Mouse (Mus musculus): Measurements from ENCODE around the gene Olfr178. TPM values are rescaled to one million over a fixed set of nuclear protein-coding genes. Genes with fewer than 3 reads are reported as not detected.

Gene Olfr178
- not detected in 2 replicates for polyA plus RNA-seq (2015; fragmentation: Nextera tagmentation; extraction: Ambion mirVana)

- no peak within 1 kb of the TSS for H3K4me3 ChIP-seq
- H3K36me3 ChIP-seq = no peaks in the 10 kb centered on the region
- 79% methylated on average over 3 of the region's 3 CpGs for WGBS
- no peaks in the 10 kb centered on the region for H3K27me3 ChIP-seq
- H3K4me2 ChIP-seq = no peak within 1 kb of the TSS
- no peak within 1 kb of the TSS for H3K9ac ChIP-seq
- no peak for ATAC-seq (replicated peaks; ENCODE audit: insufficient number of reproducible peaks, insufficient read depth, low FRiP score, low read depth)
- H3K27ac ChIP-seq = no peak within 1 kb of the TSS
- H3K9me3 ChIP-seq (replicated peaks) = no peaks in the 10 kb centered on the region
- no peaks in the 10 kb centered on the region for H3K4me1 ChIP-seq (replicated peaks)
Measured at GRCm38 (mm10) chr16:58891963-58892362, at the start of gene Olfr178. Gene Olfr178, minus strand, starts transcription at chr16:58892063.

- Histone ChIP-seq H3K4me3 (no peak within 1 kb of the TSS), H3K4me1 (replicated peaks) (no peaks in the 10 kb centered on the region), H3K4me2 (no peak within 1 kb of the TSS)
Measured at GRCm38 (mm10) chr16:58929292-58929691, 37.4 kb upstream of the Olfr178 start, which contains the start of gene Olfr180. Gene Olfr180, minus strand, starts transcription at chr16:58929392.

DNA sequence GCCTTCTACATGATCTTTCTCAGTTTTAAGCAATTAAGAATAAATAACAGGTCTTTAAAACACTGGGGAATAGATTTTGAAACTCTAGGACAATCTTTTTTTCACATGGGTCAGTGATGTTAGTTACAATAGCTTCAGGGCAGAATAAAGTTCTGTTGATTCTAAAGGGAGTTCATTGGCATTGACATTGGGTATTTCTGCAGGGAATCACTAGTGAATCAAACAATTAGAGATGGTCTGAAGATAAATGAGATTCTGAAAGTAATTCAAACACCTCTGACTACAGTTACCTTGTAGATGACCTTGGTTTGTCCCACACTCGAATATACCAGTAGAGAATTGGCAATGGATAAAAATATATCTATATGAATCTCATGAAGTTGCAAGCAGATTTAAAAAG lies 36.8 kb upstream of the Olfr178 start, which contains the start of gene Olfr181:
Gene Olfr181, minus strand, starts transcription at position 101 of the 400 bp plus-strand sequence.
- no peak for ATAC-seq (replicated peaks; ENCODE audit: insufficient number of reproducible peaks, insufficient read depth, low FRiP score, low read depth)
- H3K4me3 ChIP-seq = no peak within 1 kb of the TSS
- H3K9me3 ChIP-seq (replicated peaks) = no peaks in the 10 kb centered on the region
- H3K4me1 ChIP-seq (replicated peaks) = no peaks in the 10 kb centered on the region
- H3K9ac ChIP-seq = no peak within 1 kb of the TSS
- no peaks in the 10 kb centered on the region for H3K36me3 ChIP-seq
- H3K27ac ChIP-seq = no peak within 1 kb of the TSS
- H3K27me3 ChIP-seq = no peaks in the 10 kb centered on the region
- 51% methylated on average over 1 of the region's 1 CpGs for WGBS
- H3K4me2 ChIP-seq = no peak within 1 kb of the TSS

More at GRCm38 (mm10) chr16:58929292-58929691, 37.4 kb upstream of the Olfr178 start, which contains the start of gene Olfr180:
- ATAC-seq (replicated peaks; ENCODE audit: insufficient number of reproducible peaks, insufficient read depth, low FRiP score, low read depth) = no peak
- Histone ChIP-seq H3K9ac (no peak within 1 kb of the TSS), H3K9me3 (replicated peaks) (no peaks in the 10 kb centered on the region), H3K27me3 (no peaks in the 10 kb centered on the region), H3K36me3 (no peaks in the 10 kb centered on the region), H3K27ac (no peak within 1 kb of the TSS)
- WGBS = 77% methylated on average over 4 of the region's 4 CpGs

DNA sequence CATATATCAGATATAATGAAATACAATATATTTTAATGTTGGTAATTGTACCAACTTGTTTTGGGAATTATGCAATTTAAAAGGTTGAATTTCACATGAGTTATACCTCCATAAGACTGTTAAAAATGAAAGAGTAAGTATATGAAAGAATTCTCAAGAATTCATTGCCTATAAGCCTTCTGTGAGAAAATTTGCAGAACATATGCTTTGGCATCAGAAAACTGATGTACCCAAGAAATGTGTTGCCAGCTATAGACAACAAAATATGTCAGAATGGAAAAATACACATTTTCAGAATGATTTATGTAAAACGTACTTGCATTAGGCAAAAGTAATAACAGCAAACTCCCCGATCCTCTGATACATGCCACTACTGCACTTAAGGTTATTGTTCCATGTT lies 7.4 kb downstream of the Olfr178 start:
- Histone ChIP-seq H3K27ac (no peak overlapping the region), H3K4me3 (no peak overlapping the region), H3K27me3 (no peaks in the 10 kb centered on the region), H3K4me1 (replicated peaks) (no peaks in the 10 kb centered on the region), H3K9ac (no peak overlapping the region), H3K9me3 (replicated peaks) (no peaks in the 10 kb centered on the region), H3K4me2 (no peak overlapping the region), H3K36me3 (no peaks in the 10 kb centered on the region)
- WGBS = 89% methylated on average over 2 of the region's 2 CpGs
- no peak for ATAC-seq (replicated peaks; ENCODE audit: insufficient number of reproducible peaks, insufficient read depth, low FRiP score, low read depth)

DNA sequence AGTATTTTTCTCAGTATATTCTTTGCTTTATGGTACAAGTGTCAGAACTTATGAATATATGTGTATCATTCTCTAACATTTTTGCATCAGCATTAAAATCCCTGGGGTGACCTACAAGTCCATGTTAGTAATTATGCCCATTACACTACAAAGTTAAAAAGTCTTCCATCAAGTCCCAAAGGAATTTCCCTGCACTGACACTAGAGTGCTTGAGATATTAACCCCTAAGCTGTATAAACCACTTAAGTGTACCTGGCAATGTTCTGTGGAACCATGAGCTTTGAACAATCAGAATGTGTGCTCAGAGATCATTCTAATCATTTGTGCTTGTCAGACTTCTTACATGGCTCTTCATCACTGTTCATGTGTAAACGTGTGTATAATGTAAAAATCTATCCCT lies 17.2 kb downstream of the Olfr178 start, which contains the start of gene Olfr177:
Gene Olfr177, minus strand, starts transcription at position 101 of the 400 bp plus-strand sequence.
- Histone ChIP-seq H3K4me2 (no peak within 1 kb of the TSS), H3K4me1 (replicated peaks) (no peaks in the 10 kb centered on the region), H3K9me3 (replicated peaks) (no peaks in the 10 kb centered on the region), H3K27ac (no peak within 1 kb of the TSS), H3K36me3 (no peaks in the 10 kb centered on the region), H3K27me3 (no peaks in the 10 kb centered on the region), H3K4me3 (no peak within 1 kb of the TSS), H3K9ac (no peak within 1 kb of the TSS)
- WGBS = 52% methylated on average over 1 of the region's 1 CpGs
- no peak for ATAC-seq (replicated peaks; ENCODE audit: insufficient number of reproducible peaks, insufficient read depth, low FRiP score, low read depth)

DNA sequence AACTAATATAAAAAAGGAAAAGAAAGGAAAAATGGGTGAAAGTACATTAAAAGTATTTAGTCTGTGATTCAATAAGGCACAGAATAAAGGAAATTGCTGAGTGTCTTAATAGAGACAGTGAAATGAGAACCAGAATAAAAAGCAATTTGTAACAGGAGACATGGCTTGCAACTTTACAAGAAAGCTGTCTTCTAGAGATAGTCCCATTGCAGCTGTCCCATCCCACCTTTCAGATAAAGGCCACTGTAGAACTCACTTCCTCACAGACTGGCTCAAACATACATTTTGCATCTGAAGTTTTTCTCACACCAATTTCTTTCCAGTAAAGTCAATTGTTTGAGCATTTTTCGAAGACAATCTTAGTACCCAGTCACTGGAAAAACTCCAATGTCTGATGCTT lies 30.4 kb downstream of the Olfr178 start:
- H3K9me3 ChIP-seq (replicated peaks) = no peaks in the 10 kb centered on the region
- no peak overlapping the region for H3K4me3 ChIP-seq
- no peak for ATAC-seq (replicated peaks; ENCODE audit: insufficient number of reproducible peaks, insufficient read depth, low FRiP score, low read depth)
- no peaks in the 10 kb centered on the region for H3K27me3 ChIP-seq
- H3K9ac ChIP-seq = no peak overlapping the region
- WGBS = 53% methylated on average over 1 of the region's 1 CpGs
- no peak overlapping the region for H3K4me2 ChIP-seq
- H3K4me1 ChIP-seq (replicated peaks) = no peaks in the 10 kb centered on the region
- H3K27ac ChIP-seq = no peak overlapping the region
- H3K36me3 ChIP-seq = no peaks in the 10 kb centered on the region

- no peaks in the 10 kb centered on the region for H3K27me3 ChIP-seq
- ATAC-seq (replicated peaks; ENCODE audit: insufficient number of reproducible peaks, insufficient read depth, low FRiP score, low read depth) = no peak
- H3K4me3 ChIP-seq = no peak overlapping the region
- no peak overlapping the region for H3K9ac ChIP-seq
- H3K4me2 ChIP-seq = no peak overlapping the region
- H3K36me3 ChIP-seq = no peaks in the 10 kb centered on the region
- H3K27ac ChIP-seq = no peak overlapping the region
- WGBS = 67% methylated on average over 2 of the region's 2 CpGs
- H3K4me1 ChIP-seq (replicated peaks) = no peaks in the 10 kb centered on the region
- H3K9me3 ChIP-seq (replicated peaks) = no peaks in the 10 kb centered on the region
Measured at GRCm38 (mm10) chr16:58860032-58860737, 31.7 kb downstream of the Olfr178 start.

Other genes with a start within 250 kb of the Olfr178 start
- 32.0 and 41.1 TPM in 2 replicates for gene Cpox, start 221.8 kb downstream of the Olfr178 start, polyA plus RNA-seq (2015; fragmentation: Nextera tagmentation; extraction: Ambion mirVana)
- 0.20 TPM in 1 of 2 replicates, not detected in the other for gene Gpr15, start 173.0 kb downstream of the Olfr178 start, polyA plus RNA-seq (2015; fragmentation: Nextera tagmentation; extraction: Ambion mirVana)
- 92.9 and 93.1 TPM in 2 replicates for gene Cldnd1, start 164.2 kb downstream of the Olfr178 start, polyA plus RNA-seq (2015; fragmentation: Nextera tagmentation; extraction: Ambion mirVana)
- not detected in 2 replicates for gene Olfr172, start 128.9 kb downstream of the Olfr178 start, polyA plus RNA-seq (2015; fragmentation: Nextera tagmentation; extraction: Ambion mirVana)
- gene Olfr173, start 91.8 kb downstream of the Olfr178 start, polyA plus RNA-seq (2015; fragmentation: Nextera tagmentation; extraction: Ambion mirVana) = not detected in 2 replicates
- not detected in 2 replicates for gene Olfr175-ps1, start 65.3 kb downstream of the Olfr178 start, polyA plus RNA-seq (2015; fragmentation: Nextera tagmentation; extraction: Ambion mirVana)
- gene Olfr177, start 17.3 kb downstream of the Olfr178 start, polyA plus RNA-seq (2015; fragmentation: Nextera tagmentation; extraction: Ambion mirVana) = not detected in 2 replicates
- gene Olfr181, start 36.7 kb upstream of the Olfr178 start, polyA plus RNA-seq (2015; fragmentation: Nextera tagmentation; extraction: Ambion mirVana) = not detected in 2 replicates
- gene Olfr180, start 37.3 kb upstream of the Olfr178 start, polyA plus RNA-seq (2015; fragmentation: Nextera tagmentation; extraction: Ambion mirVana) = not detected in 2 replicates
- not detected in 2 replicates for gene Olfr183, start 103.3 kb upstream of the Olfr178 start, polyA plus RNA-seq (2015; fragmentation: Nextera tagmentation; extraction: Ambion mirVana)
- not detected in 2 replicates for gene Olfr186, start 138.2 kb upstream of the Olfr178 start, polyA plus RNA-seq (2015; fragmentation: Nextera tagmentation; extraction: Ambion mirVana)
- gene Olfr187, start 147.7 kb upstream of the Olfr178 start, polyA plus RNA-seq (2015; fragmentation: Nextera tagmentation; extraction: Ambion mirVana) = not detected in 2 replicates
- not detected in 2 replicates for gene Olfr190, start 185.9 kb upstream of the Olfr178 start, polyA plus RNA-seq (2015; fragmentation: Nextera tagmentation; extraction: Ambion mirVana)
- not detected in 2 replicates for gene Olfr191, start 197.8 kb upstream of the Olfr178 start, polyA plus RNA-seq (2015; fragmentation: Nextera tagmentation; extraction: Ambion mirVana)
- not detected in 2 replicates for gene Olfr193, start 219.8 kb upstream of the Olfr178 start, polyA plus RNA-seq (2015; fragmentation: Nextera tagmentation; extraction: Ambion mirVana)
- gene Olfr194, start 229.0 kb upstream of the Olfr178 start, polyA plus RNA-seq (2015; fragmentation: Nextera tagmentation; extraction: Ambion mirVana) = not detected in 2 replicates

All from heart, embryonic 15.5 days (tissue).